Mouse (Mus musculus) forebrain, embryonic 16.5 days (tissue): ENCODE data around the gene Osbpl5. TPM values are rescaled to one million over a fixed set of nuclear protein-coding genes. Genes with fewer than 3 reads are reported as not detected.

Experiments used
- microRNA-seq: library from miRNA; unstranded; fragments of <30 nt; microRNA quantifications from one replicate; pipeline ENCODE4, GENCODE M21; 2017
- polyA plus RNA-seq: library from polyadenylated mRNA; unstranded; fragments of >200 nt; fragmentation: Nextera tagmentation; extraction: Ambion mirVana; gene quantifications from 2 replicates; pipeline ENCODE4 v1.2.1, GENCODE M21; 2015

Osbpl5 gene
- polyA plus RNA-seq, 1 experiment from 2014 or later: 35.8 TPM

Small RNAs within 50 kb of the gene (microRNA-seq; reads per million reads assigned to microRNA genes)
- not detected for gene Gm22064

Other genes with a start within 250 kb of the Osbpl5 start
- gene Nap1l4, start 207.9 kb downstream of the Osbpl5 start, polyA plus RNA-seq: 361 and 363 TPM in 2 replicates
- gene Cars, start 156.9 kb downstream of the Osbpl5 start, polyA plus RNA-seq: 80.5 and 89.3 TPM in 2 replicates
- 0.15 TPM in 1 of 2 replicates, not detected in the other for gene Tnfrsf26, start 128.3 kb downstream of the Osbpl5 start, polyA plus RNA-seq
- 3.9 and 4.0 TPM in 2 replicates for gene Tnfrsf22, start 107.3 kb downstream of the Osbpl5 start, polyA plus RNA-seq
- gene Tnfrsf23, start 71.1 kb downstream of the Osbpl5 start, polyA plus RNA-seq: 0.61 and 0.76 TPM in 2 replicates
- not detected in 2 replicates for gene Mrgprg, start 10.0 kb upstream of the Osbpl5 start, polyA plus RNA-seq
- gene Mrgpre, start 27.5 kb upstream of the Osbpl5 start, polyA plus RNA-seq: 4.0 and 5.8 TPM in 2 replicates
- gene Nadsyn1, start 65.9 kb upstream of the Osbpl5 start, polyA plus RNA-seq: 5.7 and 6.1 TPM in 2 replicates
- 51.8 and 61.8 TPM in 2 replicates for gene Dhcr7, start 66.2 kb upstream of the Osbpl5 start, polyA plus RNA-seq
- gene Gm498, start 109.9 kb upstream of the Osbpl5 start, polyA plus RNA-seq: not detected in 2 replicates
- 7.1 and 9.7 TPM in 2 replicates for gene Shank2, start 244.9 kb upstream of the Osbpl5 start, polyA plus RNA-seq